Mouse (Mus musculus): Measurements from ENCODE around the gene Vps9d1.

DNA sequence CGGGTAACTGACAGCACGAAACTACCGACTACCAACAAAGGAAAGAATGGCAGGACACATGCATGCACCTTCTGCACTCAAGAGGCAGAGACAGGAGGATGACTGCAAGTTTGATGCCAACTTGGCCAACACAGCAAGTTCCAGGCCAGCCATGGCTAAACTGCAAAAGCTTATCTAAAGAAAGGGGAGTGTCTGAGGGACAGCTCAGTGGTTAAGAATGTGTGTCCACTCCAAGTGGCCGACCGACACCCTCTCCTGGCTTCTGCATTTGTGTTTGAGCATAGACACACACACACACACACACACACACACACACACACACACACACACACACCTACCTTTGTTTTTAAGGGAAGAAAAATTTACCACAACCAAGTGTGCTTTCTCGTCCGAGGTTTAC lies 24.3 kb upstream of the Vps9d1 start:
- TF ChIP-seq POLR2A (IDR thresholded peaks at IDR 0.05; ENCODE audit: borderline replicate concordance, extremely low read depth, low read depth, low read length) (no peak), CTCF (IDR thresholded peaks at IDR 0.05; ENCODE audit: insufficient read depth, low read length) (no peak)

Measured in lung, adult 2 months (tissue).